Mouse (Mus musculus) erythroblast, embryonic 14.5 days (primary cell): ENCODE data around the gene Tmem169. TPM values are rescaled to one million over a fixed set of nuclear protein-coding genes. Genes with fewer than 3 reads are reported as not detected.
"Not testable (repeated sequence)": the region's sequence is repeated elsewhere in the genome, so short reads cannot be mapped to it uniquely, and the experiment has no call there.

Experiments
- H3K27me3 ChIP-seq: 2 replicates; pipeline ENCODE4 v1.6.1; 2012; ENCODE audit warnings: inconsistent platforms; ENCODE audit not compliant: control insufficient read depth
- H3K36me3 ChIP-seq: 2 replicates; pipeline ENCODE4 v1.6.1; 2012; ENCODE audit warnings: mild to moderate bottlenecking, inconsistent platforms; ENCODE audit not compliant: control insufficient read depth
- H3K4me1 ChIP-seq: 2 replicates; pipeline ENCODE4 v1.6.1; 2012; ENCODE audit warnings: inconsistent platforms; ENCODE audit not compliant: control insufficient read depth
- H3K4me3 ChIP-seq: replicated peaks from 2 replicates; pipeline ENCODE3; 2012; ENCODE audit warnings: moderate library complexity, mild to moderate bottlenecking, inconsistent platforms
- H3K9me3 ChIP-seq: 2 replicates; pipeline ENCODE4 v1.6.1; 2012; ENCODE audit warnings: low read length, inconsistent platforms, mixed read lengths; ENCODE audit not compliant: control insufficient read depth
- GATA1 ChIP-seq: IDR thresholded peaks from 2 replicates; pipeline ENCODE4 v1.6.1; 2012; ENCODE audit warnings: low read length, inconsistent platforms, mixed read lengths
- TAL1 ChIP-seq: IDR thresholded peaks from 3 replicates; pipeline ENCODE4 v1.6.1; 2012; ENCODE audit warnings: low read length, inconsistent platforms, mixed read lengths
- polyA plus RNA-seq: library from polyadenylated mRNA; stranded (reverse); fragments of >175 nt; gene quantifications from 2 replicates; pipeline ENCODE4 v1.2.3, GENCODE M21; 2012

Gene Tmem169
- not detected in 2 replicates for polyA plus RNA-seq

DNA sequence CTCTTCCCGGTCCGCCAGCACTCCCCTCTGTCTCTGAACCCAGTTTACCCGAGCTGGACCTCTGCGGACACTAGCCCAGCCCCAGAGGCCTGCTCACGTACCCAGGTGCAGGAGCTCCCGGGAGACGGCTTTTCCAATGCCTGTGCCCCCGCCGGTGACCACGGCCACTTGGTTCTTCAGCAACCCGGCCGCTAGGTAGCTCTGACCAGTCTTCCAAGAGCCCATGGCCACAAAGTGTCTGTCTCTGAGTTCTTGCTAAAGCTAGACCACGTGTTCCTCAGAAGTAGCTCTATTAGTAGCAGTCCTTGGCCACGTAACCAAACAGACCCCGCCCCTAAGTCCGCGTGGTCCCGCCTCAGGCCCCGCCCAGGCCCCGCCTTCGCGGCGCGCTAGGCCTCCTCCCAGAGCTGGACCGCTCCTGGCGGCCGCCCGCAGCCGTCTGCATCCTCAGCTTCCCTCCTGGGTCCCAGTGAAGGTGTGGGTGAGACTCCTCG is at the start of gene Tmem169, which contains the start of gene Pecr:
TSS of gene Tmem169 (plus strand) at position 378 of the 494 bp plus-strand sequence.
TSS of gene Pecr (minus strand) at position 323 of the 494 bp plus-strand sequence.
- Histone ChIP-seq H3K4me1 (peaks cover 14% of the 10 kb centered on the region), H3K9me3 (no peaks in the 10 kb centered on the region), H3K4me3 (peak within 1 kb of the TSS; percentile 66), H3K36me3 (no peaks in the 10 kb centered on the region), H3K27me3 (peaks cover 31% of the 10 kb centered on the region)
- no peak for TF ChIP-seq TAL1
- TF ChIP-seq GATA1 = no peak

DNA sequence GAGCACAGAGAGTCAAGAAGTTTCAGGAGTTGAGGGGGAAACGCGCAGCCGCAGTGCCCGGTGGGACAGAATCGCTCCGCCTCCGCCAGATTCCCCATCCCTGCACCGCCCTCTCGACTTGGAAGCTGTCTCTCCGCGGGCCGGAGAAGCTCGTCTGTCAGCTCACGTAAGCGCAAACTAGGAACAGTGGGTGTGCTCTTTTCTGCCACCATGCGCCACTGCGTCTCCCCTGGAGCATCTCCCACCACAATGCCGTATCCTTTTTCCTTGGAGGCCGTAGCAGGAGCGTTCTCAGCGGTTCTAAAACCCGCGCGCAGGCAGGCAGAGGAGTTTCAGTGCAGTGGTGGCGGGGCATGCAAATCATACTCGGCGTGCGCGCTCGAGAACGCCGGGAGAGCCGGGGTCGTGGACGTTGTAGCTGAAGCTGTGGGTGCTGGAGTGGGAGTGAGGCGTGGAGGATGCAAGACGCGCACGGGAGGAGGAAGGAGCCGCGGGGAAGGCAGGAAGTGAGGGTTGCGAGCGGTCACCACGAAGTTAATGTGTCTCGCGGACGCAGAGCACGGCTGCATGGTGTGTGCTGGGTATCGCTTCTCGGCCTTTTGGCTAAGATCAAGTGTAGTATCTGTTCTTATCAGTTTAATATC is 47.7 kb upstream of the Tmem169 start:
- peaks cover 52% of the 10 kb centered on the region for H3K27me3 ChIP-seq
- not testable (repeated sequence) for H3K4me1 ChIP-seq, H3K36me3 ChIP-seq, H3K9me3 ChIP-seq
- peak overlapping the region; percentile 52 for H3K4me3 ChIP-seq

GRCm38 (mm10) chr1:72237007-72237775 is 47.0 kb upstream of the Tmem169 start:
- H3K36me3 ChIP-seq = no peaks in the 10 kb centered on the region
- TF ChIP-seq GATA1 = no peak
- TF ChIP-seq TAL1 = no peak

GRCm38 (mm10) chr1:72238016-72238580 is 46.1 kb upstream of the Tmem169 start:
- TF ChIP-seq TAL1 = no peak
- TF ChIP-seq GATA1 = no peak
- Histone ChIP-seq H3K4me1 (peaks cover 7% of the 10 kb centered on the region), H3K9me3 (no peaks in the 10 kb centered on the region), H3K4me3 (no peak overlapping the region), H3K36me3 (no peaks in the 10 kb centered on the region), H3K27me3 (peaks cover 49% of the 10 kb centered on the region)

More at GRCm38 (mm10) chr1:72237007-72237775, 47.0 kb upstream of the Tmem169 start:
- peaks cover 4% of the 10 kb centered on the region; the same call in 1 of the 2 replicates for H3K4me1 ChIP-seq
- no peak overlapping the region for H3K4me3 ChIP-seq
- no peaks in the 10 kb centered on the region for H3K9me3 ChIP-seq
- peaks cover 52% of the 10 kb centered on the region for H3K27me3 ChIP-seq

- H3K9me3 ChIP-seq, H3K36me3 ChIP-seq, H3K4me3 ChIP-seq: not testable (repeated sequence)
- peaks cover 16% of the 10 kb centered on the region for H3K4me1 ChIP-seq
- H3K27me3 ChIP-seq = peaks cover 43% of the 10 kb centered on the region
Measured at GRCm38 (mm10) chr1:72239113-72239512, 45.1 kb upstream of the Tmem169 start.

DNA sequence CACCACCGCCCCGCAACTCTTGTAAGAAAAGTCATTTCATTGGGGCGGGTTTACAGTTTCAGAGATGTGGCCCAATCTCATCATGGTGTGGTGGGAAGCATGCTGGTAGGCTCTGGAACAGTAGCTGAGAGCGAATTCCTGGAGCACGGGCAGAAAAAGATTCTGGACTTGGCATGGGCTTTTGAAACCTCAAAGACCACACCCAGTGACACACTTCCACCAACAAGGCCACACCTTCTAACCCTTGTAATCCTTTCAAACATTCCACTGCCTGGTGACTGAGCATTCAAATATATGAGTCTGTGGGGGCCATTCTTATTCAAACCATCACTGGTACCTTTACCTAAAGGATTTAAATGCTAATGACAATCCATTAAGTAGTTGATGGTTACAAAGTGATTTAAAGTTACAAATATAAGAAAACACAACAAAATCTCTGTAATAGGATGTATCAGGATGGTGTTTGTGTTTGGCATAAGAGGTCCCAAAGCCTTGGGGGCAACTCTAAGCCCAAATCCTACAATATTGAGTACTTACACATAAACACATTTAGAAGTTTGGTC is 41.5 kb upstream of the Tmem169 start:
- no peaks in the 10 kb centered on the region for H3K9me3 ChIP-seq

DNA sequence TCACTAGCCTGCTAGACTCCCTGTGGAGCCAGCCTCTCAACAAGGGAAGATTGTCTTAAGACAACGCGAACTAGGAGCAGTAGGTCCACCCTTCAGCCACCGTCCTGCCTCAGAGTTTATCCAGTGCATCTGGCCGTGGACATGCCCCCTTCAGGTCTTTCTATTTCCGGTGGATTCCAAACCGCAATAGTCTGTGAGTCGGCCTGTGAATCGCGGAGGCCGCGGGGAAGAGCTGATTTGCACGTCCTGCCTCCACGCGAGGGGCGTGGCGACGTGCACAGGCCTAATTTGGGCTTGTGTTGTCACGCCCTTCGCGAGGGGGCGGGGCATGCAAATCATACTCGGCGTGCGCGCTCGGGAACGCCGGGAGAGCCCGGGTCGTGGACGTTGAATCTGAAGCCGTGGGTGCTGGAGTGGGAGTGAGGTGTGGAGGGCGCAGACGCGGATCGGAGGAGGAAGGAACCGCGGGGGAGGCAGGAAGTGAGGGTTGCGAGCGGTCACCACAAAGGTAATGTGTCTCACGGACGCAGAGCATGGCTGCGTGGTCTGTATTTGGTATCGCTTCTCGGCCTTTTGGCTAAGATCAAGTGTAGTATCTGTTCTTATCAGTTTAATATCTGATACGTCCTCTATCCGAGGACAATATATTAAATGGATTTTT is 40.4 kb upstream of the Tmem169 start:
- Histone ChIP-seq H3K27me3 (no peaks in the 10 kb centered on the region), H3K4me1 (peaks cover 22% of the 10 kb centered on the region)
- TF ChIP-seq GATA1 = no peak
- no peak for TF ChIP-seq TAL1

More for the DNA sequence above, 41.5 kb upstream of the Tmem169 start:
- Histone ChIP-seq H3K36me3 (no peaks in the 10 kb centered on the region), H3K4me3 (no peak overlapping the region), H3K4me1 (peaks cover 22% of the 10 kb centered on the region), H3K27me3 (peaks cover 10% of the 10 kb centered on the region)
- TF ChIP-seq TAL1 = no peak
- no peak for TF ChIP-seq GATA1

DNA sequence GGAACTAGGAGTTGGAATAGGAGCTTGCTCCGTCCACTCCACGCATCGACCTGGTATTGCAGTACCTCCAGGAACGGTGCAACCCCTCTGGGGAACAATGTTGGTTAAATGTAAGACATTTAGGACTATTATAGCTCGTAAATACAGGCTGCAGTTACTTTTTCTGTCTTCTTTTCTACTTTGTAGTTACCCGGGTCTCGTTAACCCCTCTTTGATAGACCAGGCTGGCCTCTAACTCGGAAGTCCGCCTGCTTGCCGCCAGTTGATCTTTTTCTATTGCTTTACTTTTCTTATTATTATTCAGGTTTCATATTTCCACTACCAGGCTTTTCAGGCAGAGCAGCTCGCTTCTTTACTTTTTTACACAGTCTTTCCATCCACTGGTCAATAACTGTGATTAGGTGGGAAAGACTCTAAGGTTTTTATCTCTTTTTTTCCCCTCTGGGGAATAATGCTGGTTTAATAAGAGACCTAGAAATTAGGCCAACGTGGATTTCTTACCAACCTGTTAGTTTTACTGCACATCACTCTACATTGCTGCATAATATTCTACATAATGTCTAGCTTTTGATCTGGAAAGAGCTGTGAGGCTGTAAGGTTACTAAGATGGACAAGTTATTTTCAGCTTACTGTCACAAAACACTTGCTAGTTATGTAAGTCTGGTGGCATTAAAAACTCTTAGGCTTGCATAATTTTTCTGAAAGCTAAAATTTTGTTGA is 39.7 kb upstream of the Tmem169 start:
- no peak for TF ChIP-seq TAL1
- TF ChIP-seq GATA1 = no peak
- Histone ChIP-seq H3K27me3 (no peaks in the 10 kb centered on the region), H3K9me3 (no peaks in the 10 kb centered on the region), H3K4me1 (peaks cover 22% of the 10 kb centered on the region), H3K36me3 (no peaks in the 10 kb centered on the region), H3K4me3 (peak overlapping the region; percentile 63)

More for the DNA sequence above, 40.4 kb upstream of the Tmem169 start:
- H3K36me3 ChIP-seq = no peaks in the 10 kb centered on the region
- no peaks in the 10 kb centered on the region for H3K9me3 ChIP-seq
- H3K4me3 ChIP-seq = peak overlapping the region; percentile 63

DNA sequence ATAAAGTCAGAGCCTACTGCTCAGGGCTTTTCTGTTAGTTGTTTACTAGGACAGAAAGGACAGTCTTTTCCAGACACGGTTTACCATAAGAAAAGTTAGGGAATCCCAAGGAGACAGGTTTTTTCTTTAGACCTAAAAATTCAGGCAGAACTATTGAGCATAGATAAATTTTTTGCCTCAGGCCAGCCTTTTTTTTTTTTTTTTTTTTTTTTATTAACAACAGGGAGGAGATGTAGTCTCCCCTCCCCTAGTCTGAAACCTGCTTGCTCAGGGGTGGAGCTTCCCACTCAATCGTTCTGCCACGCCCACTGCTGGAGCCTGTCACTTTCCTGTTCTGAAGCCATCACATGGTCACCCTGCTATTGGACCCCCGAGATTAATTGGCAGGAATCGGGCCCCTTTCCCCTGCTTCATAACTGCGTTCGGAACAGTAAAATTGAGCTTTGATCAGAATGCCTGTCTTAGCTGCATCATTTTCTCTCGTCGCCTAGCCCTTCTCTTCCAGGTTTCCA is 35.9 kb upstream of the Tmem169 start:
- H3K9me3 ChIP-seq, H3K27me3 ChIP-seq, H3K4me3 ChIP-seq, H3K36me3 ChIP-seq: not testable (repeated sequence)
- H3K4me1 ChIP-seq = peaks cover 17% of the 10 kb centered on the region
